In the genomic region with DNA sequence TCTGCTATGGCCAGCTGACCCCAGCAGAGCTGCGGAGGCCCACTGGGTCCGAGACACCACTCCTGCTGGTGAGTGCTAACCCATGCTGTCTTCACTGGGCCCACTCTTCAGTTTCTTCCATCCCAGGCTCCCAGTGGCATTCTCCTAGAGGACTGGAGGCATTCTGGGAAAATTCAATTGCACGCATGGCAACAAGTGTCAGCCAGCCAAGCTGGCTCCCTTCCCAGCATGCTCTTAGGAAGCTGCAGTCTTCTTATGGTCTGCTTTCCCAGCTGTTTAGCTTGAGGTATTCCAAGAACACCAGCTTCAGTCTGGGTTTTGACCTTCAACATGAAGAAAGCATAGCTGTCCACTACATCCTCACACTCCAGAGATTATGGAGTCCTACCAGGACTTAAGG, we compare ENCODE assay signal across 23 mouse cellular contexts. TPM values are rescaled to one million over a fixed set of nuclear protein-coding genes. Genes with fewer than 3 reads are reported as not detected.
A peak's percentile ranks its signal among the peaks of the same experiment; 100 is the strongest.
DNase-seq lines count a peak whose midpoint lies in the region; ATAC-seq and TF ChIP-seq lines count a peak whose summit lies in the region.
"Had no signal": no experiment of that assay in that cellular context is flagged by ENCODE, and none has a peak within 500 bp of the region (broad histone marks: within the 10 kb centered on the region; RNA-seq: fewer than 3 reads in every experiment).

No protein-coding gene starts in this region.

- intact Hi-C loops in heart, postnatal 14 days (cut with DNase I) = no loop called here

- no peak for TF ChIP-seq CTCF in kidney, adult 2 months (conservative IDR thresholded peaks at IDR 0.05; ENCODE audit: insufficient read depth, insufficient read length, low read depth, low read length)
- no peak for TF ChIP-seq CTCF in midbrain, postnatal 0 days (IDR thresholded peaks at IDR 0.05)

- no peak overlapping the region for H3K4me3 ChIP-seq in forebrain, embryonic 14.5 days (ENCODE audit: low read depth, low read length)
- no peak overlapping the region for H3K4me3 ChIP-seq in forebrain, embryonic 15.5 days
- H3K4me3 ChIP-seq in kidney, adult 2 months (ENCODE audit: insufficient read depth, low read depth, low read length) = no peak overlapping the region
- no peak overlapping the region for H3K4me3 ChIP-seq in midbrain, postnatal 0 days (ENCODE audit: low read depth, low read length)
- no peak overlapping the region for H3K4me3 ChIP-seq in midbrain, embryonic 13.5 days (replicated peaks)
- H3K4me3 ChIP-seq: erythroblast, embryonic 14.5 days; kidney, embryonic 15.5 days; midbrain, embryonic 12.5 days had no signal

- no peak overlapping the region for H3K4me2 ChIP-seq in forebrain, embryonic 14.5 days (ENCODE audit: low read length)
- no peak overlapping the region for H3K4me2 ChIP-seq in forebrain, embryonic 15.5 days (replicated peaks)
- H3K4me2 ChIP-seq in midbrain, postnatal 0 days (ENCODE audit: low read depth, low read length, poor library complexity, severe bottlenecking) = no peak overlapping the region
- no peak overlapping the region for H3K4me2 ChIP-seq in midbrain, embryonic 13.5 days (replicated peaks)
- H3K4me2 ChIP-seq: kidney, embryonic 15.5 days; midbrain, embryonic 12.5 days had no signal

- peak; percentile 36 for DNase-seq in forebrain, embryonic 14.5 days (ENCODE audit: low spot score)
- DNase-seq in kidney, adult 2 months = peak; percentile 7
- no peak for DNase-seq in kidney, adult 9 months
- peak; percentile 60 for DNase-seq in midbrain, postnatal 0 days (ENCODE audit: low spot score)
- peak; percentile 40 to 65 for DNase-seq in heart, postnatal 14 days
- DNase-seq: cerebellum, adult 2 months; forebrain, postnatal 0 days had no signal

- H3K27me3 ChIP-seq in forebrain, embryonic 14.5 days (replicated peaks; ENCODE audit: control insufficient read depth, insufficient read depth, low read length) = no peaks in the 10 kb centered on the region
- no peaks in the 10 kb centered on the region for H3K27me3 ChIP-seq in forebrain, embryonic 15.5 days
- no peaks in the 10 kb centered on the region for H3K27me3 ChIP-seq in kidney, adult 2 months (replicated peaks; ENCODE audit: control insufficient read depth, insufficient read depth, low read length)
- H3K27me3 ChIP-seq in midbrain, postnatal 0 days (ENCODE audit: insufficient read depth, low read length) = no peaks in the 10 kb centered on the region
- no peaks in the 10 kb centered on the region for H3K27me3 ChIP-seq in midbrain, embryonic 13.5 days
- H3K27me3 ChIP-seq: kidney, embryonic 15.5 days; midbrain, embryonic 12.5 days had no signal

- H3K9ac ChIP-seq in forebrain, embryonic 14.5 days (ENCODE audit: low read length) = no peak overlapping the region
- no peak overlapping the region for H3K9ac ChIP-seq in forebrain, embryonic 15.5 days (replicated peaks)
- no peak overlapping the region for H3K9ac ChIP-seq in midbrain, postnatal 0 days (replicated peaks; ENCODE audit: low read length, poor library complexity, severe bottlenecking)
- H3K9ac ChIP-seq in midbrain, embryonic 13.5 days (replicated peaks) = no peak overlapping the region
- H3K9ac ChIP-seq: forebrain, postnatal 0 days; kidney, embryonic 15.5 days; midbrain, embryonic 12.5 days had no signal

- H3K36me3 ChIP-seq in forebrain, embryonic 14.5 days (ENCODE audit: control insufficient read depth, insufficient read depth, low read length) = no peaks in the 10 kb centered on the region
- no peaks in the 10 kb centered on the region for H3K36me3 ChIP-seq in forebrain, embryonic 15.5 days
- no peaks in the 10 kb centered on the region for H3K36me3 ChIP-seq in kidney, adult 2 months (ENCODE audit: control insufficient read depth, insufficient read depth, low read length)
- H3K36me3 ChIP-seq in midbrain, postnatal 0 days (ENCODE audit: insufficient read depth, low read length) = no peaks in the 10 kb centered on the region
- no peaks in the 10 kb centered on the region for H3K36me3 ChIP-seq in midbrain, embryonic 13.5 days
- H3K36me3 ChIP-seq: kidney, embryonic 15.5 days; midbrain, embryonic 12.5 days had no signal

- no peak for TF ChIP-seq POLR2A in kidney, adult 2 months (IDR thresholded peaks at IDR 0.05; ENCODE audit: low read depth, low read length)

- no peaks in the 10 kb centered on the region for H3K9me3 ChIP-seq in forebrain, embryonic 14.5 days (replicated peaks; ENCODE audit: control insufficient read depth, low read length)
- no peaks in the 10 kb centered on the region for H3K9me3 ChIP-seq in forebrain, embryonic 15.5 days
- no peaks in the 10 kb centered on the region for H3K9me3 ChIP-seq in midbrain, postnatal 0 days (ENCODE audit: low read length)
- H3K9me3 ChIP-seq in midbrain, embryonic 13.5 days = no peaks in the 10 kb centered on the region
- H3K9me3 ChIP-seq: kidney, embryonic 15.5 days; midbrain, embryonic 12.5 days had no signal

- no peak overlapping the region for H3K27ac ChIP-seq in forebrain, embryonic 14.5 days (ENCODE audit: low read depth, low read length)
- H3K27ac ChIP-seq in forebrain, embryonic 15.5 days (replicated peaks) = no peak overlapping the region
- no peak overlapping the region for H3K27ac ChIP-seq in kidney, adult 2 months (ENCODE audit: insufficient read depth, low read depth, low read length)
- H3K27ac ChIP-seq in midbrain, postnatal 0 days (ENCODE audit: low read depth, low read length) = no peak overlapping the region
- H3K27ac ChIP-seq in midbrain, embryonic 13.5 days = no peak overlapping the region
- H3K27ac ChIP-seq: kidney, embryonic 15.5 days; midbrain, embryonic 12.5 days had no signal

- no peaks in the 10 kb centered on the region for H3K4me1 ChIP-seq in forebrain, embryonic 14.5 days (ENCODE audit: control insufficient read depth, insufficient read depth, low read length)
- no peaks in the 10 kb centered on the region for H3K4me1 ChIP-seq in forebrain, embryonic 15.5 days
- H3K4me1 ChIP-seq in kidney, adult 2 months (ENCODE audit: control insufficient read depth, insufficient read depth, low read length) = no peaks in the 10 kb centered on the region
- H3K4me1 ChIP-seq in midbrain, postnatal 0 days (ENCODE audit: insufficient read depth, low read length) = no peaks in the 10 kb centered on the region
- no peaks in the 10 kb centered on the region for H3K4me1 ChIP-seq in midbrain, embryonic 13.5 days (replicated peaks)
- H3K4me1 ChIP-seq: kidney, embryonic 15.5 days; midbrain, embryonic 12.5 days had no signal

- 79% methylated on average over 3 of the region's 3 CpGs for WGBS in forebrain, embryonic 14.5 days
- WGBS in forebrain, embryonic 15.5 days = 80% methylated on average over 3 of the region's 3 CpGs
- 61% methylated on average over 3 of the region's 3 CpGs for WGBS in kidney, adult 2 months
- 81% methylated on average over 3 of the region's 3 CpGs for WGBS in midbrain, postnatal 0 days
- WGBS in midbrain, embryonic 13.5 days = 86% methylated on average over 3 of the region's 3 CpGs

- no peak for ATAC-seq in forebrain, embryonic 14.5 days
- ATAC-seq in forebrain, embryonic 15.5 days (replicated peaks) = no peak
- no peak for ATAC-seq in midbrain, postnatal 0 days (ENCODE audit: low FRiP score)
- no peak for ATAC-seq in midbrain, embryonic 13.5 days
- ATAC-seq in erythroblast, adult 5-6 weeks (replicated peaks; ENCODE audit: low FRiP score, poor library complexity, severe bottlenecking) = no peak
- ATAC-seq: forebrain, postnatal 0 days; inflammation-experienced regulatory T-cells, adult 6 months had no signal

RNA-seq across cellular contexts. Expression of gene Kcna10, which starts 0.3 kb away (rescaled TPM):
- polyA plus RNA-seq in forebrain, embryonic 14.5 days (2014; fragmentation: Nextera tagmentation; extraction: Ambion mirVana) = not detected in 2 replicates
- not detected in 2 replicates for polyA plus RNA-seq in forebrain, embryonic 15.5 days (2015; fragmentation: Nextera tagmentation; extraction: Ambion mirVana)
- not detected in 2 replicates for polyA plus RNA-seq in kidney, adult 2 months (2012; rRNA removed)
- total RNA-seq in midbrain, postnatal 0 days (2014; rRNA removed) = not detected in 2 replicates
- polyA plus RNA-seq in midbrain, postnatal 0 days (2015; fragmentation: Nextera tagmentation; extraction: Ambion mirVana) = not detected in 2 replicates
- polyA plus RNA-seq in midbrain, embryonic 13.5 days (2015; fragmentation: Nextera tagmentation; extraction: Ambion mirVana) = not detected in 2 replicates
- not detected for total RNA-seq in heart, postnatal 14 days (2021)
- not detected in 2 replicates for total RNA-seq in erythroblast, adult 5-6 weeks (2015; ENCODE audit: low replicate concordance)
- total RNA-seq in erythroblast, adult 5-6 weeks (2017; ENCODE audit: low replicate concordance) = not detected in 2 replicates
- total RNA-seq: forebrain, postnatal 0 days; heart, postnatal 36 days; layer of hippocampus, adult 8-10 months; left cerebral cortex, postnatal 10 days; liver, adult 2 months had no signal
- polyA plus RNA-seq: erythroblast, embryonic 14.5 days; forebrain, postnatal 0 days; inflammation-experienced regulatory T-cells, adult 6 months; kidney, embryonic 15.5 days; liver, adult 2 months; lung, embryonic 16.5 days; midbrain, embryonic 12.5 days; small intestine, adult 2 months; thymus, postnatal 0 days had no signal

RNA-seq across cellular contexts. Expression of gene Cym, which starts 38.4 kb away (rescaled TPM):
- not detected in 2 replicates for polyA plus RNA-seq in forebrain, embryonic 14.5 days (2014; fragmentation: Nextera tagmentation; extraction: Ambion mirVana)
- 0.14 TPM in 1 of 2 replicates, not detected in the other for polyA plus RNA-seq in forebrain, embryonic 15.5 days (2015; fragmentation: Nextera tagmentation; extraction: Ambion mirVana)
- 1.9 and 2.4 TPM in 2 replicates for polyA plus RNA-seq in kidney, adult 2 months (2012; rRNA removed)
- 0.19 TPM in 1 of 2 replicates, not detected in the other for total RNA-seq in midbrain, postnatal 0 days (2014; rRNA removed)
- polyA plus RNA-seq in midbrain, postnatal 0 days (2015; fragmentation: Nextera tagmentation; extraction: Ambion mirVana) = 0.16 TPM in 1 of 2 replicates, not detected in the other
- 0.27 and 4.2 TPM in 2 replicates for polyA plus RNA-seq in midbrain, embryonic 13.5 days (2015; fragmentation: Nextera tagmentation; extraction: Ambion mirVana)
- not detected for total RNA-seq in heart, postnatal 14 days (2021)
- total RNA-seq in erythroblast, adult 5-6 weeks (2015; ENCODE audit: low replicate concordance) = not detected in 2 replicates
- not detected in 2 replicates for total RNA-seq in erythroblast, adult 5-6 weeks (2017; ENCODE audit: low replicate concordance)
- total RNA-seq: forebrain, postnatal 0 days; gastrocnemius, postnatal 4 days; heart, postnatal 36 days had no signal
- polyA plus RNA-seq: cerebellum, adult 2 months; erythroblast, embryonic 14.5 days; forebrain, postnatal 0 days; liver, adult 2 months; midbrain, embryonic 12.5 days had no signal

RNA-seq across cellular contexts. Expression of gene A630076J17Rik, which starts 47.2 kb away (rescaled TPM):
- polyA plus RNA-seq in forebrain, embryonic 14.5 days (2014; fragmentation: Nextera tagmentation; extraction: Ambion mirVana) = not detected in 2 replicates
- not detected in 2 replicates for polyA plus RNA-seq in forebrain, embryonic 15.5 days (2015; fragmentation: Nextera tagmentation; extraction: Ambion mirVana)
- polyA plus RNA-seq in kidney, adult 2 months (2012; rRNA removed) = not detected in 2 replicates
- total RNA-seq in midbrain, postnatal 0 days (2014; rRNA removed) = not detected in 2 replicates
- 0.20 TPM in 1 of 2 replicates, not detected in the other for polyA plus RNA-seq in midbrain, postnatal 0 days (2015; fragmentation: Nextera tagmentation; extraction: Ambion mirVana)
- not detected in 2 replicates for polyA plus RNA-seq in midbrain, embryonic 13.5 days (2015; fragmentation: Nextera tagmentation; extraction: Ambion mirVana)
- not detected for total RNA-seq in heart, postnatal 14 days (2021)
- not detected in 2 replicates for total RNA-seq in erythroblast, adult 5-6 weeks (2015; ENCODE audit: low replicate concordance)
- total RNA-seq in erythroblast, adult 5-6 weeks (2017; ENCODE audit: low replicate concordance) = 0.42 TPM in 1 of 2 replicates, not detected in the other
- total RNA-seq: forebrain, postnatal 0 days; gastrocnemius, postnatal 4 days; heart, postnatal 36 days; layer of hippocampus, adult 8-10 months; left cerebral cortex, postnatal 10 days; liver, adult 2 months had no signal
- polyA plus RNA-seq: cerebellum, adult 2 months; cortical plate, adult 2 months; erythroblast, embryonic 14.5 days; forebrain, postnatal 0 days; kidney, embryonic 15.5 days; liver, adult 2 months; midbrain, embryonic 12.5 days; small intestine, adult 2 months had no signal

RNA-seq across cellular contexts. Expression of gene Prok1, which starts 56.3 kb away (rescaled TPM):
- not detected in 2 replicates for polyA plus RNA-seq in forebrain, embryonic 14.5 days (2014; fragmentation: Nextera tagmentation; extraction: Ambion mirVana)
- 0.08 TPM in 1 of 2 replicates, not detected in the other for polyA plus RNA-seq in forebrain, embryonic 15.5 days (2015; fragmentation: Nextera tagmentation; extraction: Ambion mirVana)
- 10.8 and 12.8 TPM in 2 replicates for polyA plus RNA-seq in kidney, adult 2 months (2012; rRNA removed)
- total RNA-seq in midbrain, postnatal 0 days (2014; rRNA removed) = 0.14 and 0.33 TPM in 2 replicates
- 0.09 and 0.16 TPM in 2 replicates for polyA plus RNA-seq in midbrain, postnatal 0 days (2015; fragmentation: Nextera tagmentation; extraction: Ambion mirVana)
- not detected in 2 replicates for polyA plus RNA-seq in midbrain, embryonic 13.5 days (2015; fragmentation: Nextera tagmentation; extraction: Ambion mirVana)
- not detected for total RNA-seq in heart, postnatal 14 days (2021)
- not detected in 2 replicates for total RNA-seq in erythroblast, adult 5-6 weeks (2015; ENCODE audit: low replicate concordance)
- total RNA-seq in erythroblast, adult 5-6 weeks (2017; ENCODE audit: low replicate concordance) = not detected in 2 replicates
- total RNA-seq: forebrain, postnatal 0 days; heart, postnatal 36 days; left cerebral cortex, postnatal 10 days had no signal
- polyA plus RNA-seq: erythroblast, embryonic 14.5 days; kidney, embryonic 15.5 days; lung, embryonic 16.5 days; midbrain, embryonic 12.5 days; small intestine, adult 2 months had no signal
